Mouse (Mus musculus) bone marrow macrophage, adult 2 months (primary cell): Measurements from ENCODE around the gene A830018L16Rik.

Experiments used
- CTCF ChIP-seq: IDR thresholded peaks from 2 replicates; pipeline ENCODE4 v1.5.1; 2012; ENCODE audit warnings: low read depth, mild to moderate bottlenecking, low read length, moderate library complexity
- POLR2A ChIP-seq: IDR thresholded peaks from 2 replicates; pipeline ENCODE4 v1.6.1; 2012; ENCODE audit warnings: mild to moderate bottlenecking, low read depth, low read length, borderline replicate concordance

- TF ChIP-seq POLR2A (no peak), CTCF (no peak)
These were observed 166.1 kb downstream of the A830018L16Rik start for GRCm38 (mm10) chr1:11580026-11580425.
